Comparison of ENCODE assay signal across 7 mouse cellular contexts in genomic region chrX:169881253-169882219, GRCm38 (mm10).
A peak's percentile ranks its signal among the peaks of the same experiment; 100 is the strongest.
DNase-seq lines count a peak whose midpoint lies in the region; ATAC-seq and TF ChIP-seq lines count a peak whose summit lies in the region.

No protein-coding gene starts in this region.

- intact Hi-C loops in left cerebral cortex, postnatal 36 days (cut with DNase I) = loop anchor here (5.0 kb wide), 1 partner anchor 84 kb away; no protein-coding TSS in a partner anchor

- peak overlapping the region; percentile 73 for H3K9ac ChIP-seq in forebrain, embryonic 13.5 days
- H3K9ac ChIP-seq in intestine, embryonic 16.5 days (ENCODE audit: low read depth, low read length) = no peak overlapping the region

- no peak overlapping the region; the same call in 1 of the 2 replicates for H3K4me3 ChIP-seq in spleen, adult 2 months (ENCODE audit: extremely low read depth, insufficient read depth, insufficient read length)
- H3K4me3 ChIP-seq in forebrain, embryonic 13.5 days = peak overlapping the region; percentile 57
- peak overlapping the region; percentile 58 for H3K4me3 ChIP-seq in intestine, embryonic 16.5 days (ENCODE audit: low read length)
- peak overlapping the region; percentile 55; the same call in 1 of the 2 replicates for H3K4me3 ChIP-seq in small intestine, adult 2 months (ENCODE audit: low read depth, low read length)

- H3K27me3 ChIP-seq in spleen, adult 2 months (ENCODE audit: control insufficient read depth, insufficient read depth, low read length) = no peaks in the 10 kb centered on the region
- H3K27me3 ChIP-seq in forebrain, embryonic 13.5 days = peaks cover 6% of the 10 kb centered on the region; the same call in 1 of the 2 replicates
- no peaks in the 10 kb centered on the region for H3K27me3 ChIP-seq in intestine, embryonic 16.5 days (replicated peaks; ENCODE audit: control insufficient read depth, insufficient read depth, low read length)
- no peaks in the 10 kb centered on the region for H3K27me3 ChIP-seq in small intestine, adult 2 months (ENCODE audit: control insufficient read depth, insufficient read depth, low read length)

- H3K9me3 ChIP-seq in forebrain, embryonic 13.5 days (replicated peaks) = no peaks in the 10 kb centered on the region
- no peaks in the 10 kb centered on the region for H3K9me3 ChIP-seq in intestine, embryonic 16.5 days (ENCODE audit: control insufficient read depth, low read length)

- no peak for DNase-seq in spleen, adult 2 months (ENCODE audit: low read depth in 1 of 2, low spot score in 2 of 2)
- DNase-seq in spleen, postnatal 4 days (ENCODE audit: low spot score in 2 of 2) = no peak
- no peak for DNase-seq in left cerebral cortex, adult 11 months (ENCODE audit: low spot score)
- no peak for DNase-seq in left cerebral cortex, postnatal 36 days (ENCODE audit: low spot score in 2 of 2)

- H3K4me2 ChIP-seq in forebrain, embryonic 13.5 days = peak overlapping the region; percentile 62
- peak overlapping the region; percentile 60 for H3K4me2 ChIP-seq in intestine, embryonic 16.5 days (ENCODE audit: low read depth, low read length)

- H3K27ac ChIP-seq in spleen, adult 2 months (ENCODE audit: insufficient read depth, low read length) = peak overlapping the region; percentile 33; the same call in 1 of the 2 replicates
- peak overlapping the region; percentile 76 for H3K27ac ChIP-seq in forebrain, embryonic 13.5 days
- 0 out of 2 replicates have a peak overlapping the region, but pooled peaks have one; percentile 72 for H3K27ac ChIP-seq in intestine, embryonic 16.5 days (ENCODE audit: low read length)
- peak overlapping the region; percentile 78 for H3K27ac ChIP-seq in small intestine, adult 2 months (ENCODE audit: insufficient read depth, low read depth, low read length)

- no peak for TF ChIP-seq CTCF in spleen, adult 2 months (IDR thresholded peaks at IDR 0.05; ENCODE audit: extremely low read depth, insufficient read depth, insufficient read length, insufficient replicate concordance)
- no peak for TF ChIP-seq CTCF in small intestine, adult 2 months (IDR thresholded peaks at IDR 0.05; ENCODE audit: extremely low read depth, insufficient read length, insufficient replicate concordance, low read depth, low read length)

- WGBS in spleen, adult 2 months = 73% methylated on average over 10 of the region's 10 CpGs
- WGBS in forebrain, embryonic 13.5 days = 19% methylated on average over 10 of the region's 10 CpGs
- WGBS in intestine, embryonic 16.5 days = 54% methylated on average over 10 of the region's 10 CpGs
- 46% methylated on average over 10 of the region's 10 CpGs for WGBS in small intestine, adult 2 months

- no peaks in the 10 kb centered on the region for H3K4me1 ChIP-seq in spleen, adult 2 months (ENCODE audit: control insufficient read depth, insufficient read depth, insufficient read length)
- peaks cover 11% of the 10 kb centered on the region; the same call in 1 of the 2 replicates for H3K4me1 ChIP-seq in forebrain, embryonic 13.5 days
- no peaks in the 10 kb centered on the region for H3K4me1 ChIP-seq in intestine, embryonic 16.5 days (ENCODE audit: control insufficient read depth, insufficient read depth, low read length)
- no peaks in the 10 kb centered on the region for H3K4me1 ChIP-seq in small intestine, adult 2 months (ENCODE audit: control insufficient read depth, insufficient read depth, insufficient read length, low read length)

- H3K36me3 ChIP-seq in spleen, adult 2 months (ENCODE audit: control insufficient read depth, insufficient read depth, low read length) = no peaks in the 10 kb centered on the region
- H3K36me3 ChIP-seq in forebrain, embryonic 13.5 days (ENCODE audit: poor library complexity, severe bottlenecking) = no peaks in the 10 kb centered on the region
- no peaks in the 10 kb centered on the region for H3K36me3 ChIP-seq in intestine, embryonic 16.5 days (ENCODE audit: control insufficient read depth, insufficient read depth, low read length)
- H3K36me3 ChIP-seq in small intestine, adult 2 months (ENCODE audit: control insufficient read depth, insufficient read depth, low read length) = no peaks in the 10 kb centered on the region

- no peak for TF ChIP-seq POLR2A in spleen, adult 2 months (IDR thresholded peaks at IDR 0.05; ENCODE audit: low read depth, low read length)
- TF ChIP-seq POLR2A in small intestine, adult 2 months (IDR thresholded peaks at IDR 0.05; ENCODE audit: low read depth, low read length) = no peak

- peak; percentile 14; the same call in 1 of the 2 replicates for ATAC-seq in forebrain, embryonic 13.5 days
- no peak for ATAC-seq in intestine, embryonic 16.5 days
